Mouse (Mus musculus): Measurements from ENCODE around the gene Ptprd.

- TF ChIP-seq USF1 (IDR thresholded peaks at IDR 0.05; ENCODE audit: low read depth) (no peak), CTCF (IDR thresholded peaks at IDR 0.05; ENCODE audit: control insufficient read depth, insufficient read depth, insufficient read length) (no peak), CEBPB (IDR thresholded peaks at IDR 0.05; ENCODE audit: low read depth) (no peak), MAX (IDR thresholded peaks at IDR 0.05) (no peak), MYOG (IDR thresholded peaks at IDR 0.05; ENCODE audit: control insufficient read depth, extremely low read depth, insufficient read length) (no peak), MYOD1 (IDR thresholded peaks at IDR 0.05; ENCODE audit: control insufficient read depth, insufficient read length, low read depth) (no peak)
Measured at GRCm38 (mm10) chr4:76672653-76673052, 1539.1 kb downstream of the Ptprd start.
